Mouse (Mus musculus) hematopoietic multipotent progenitor cell, adult 10-12 weeks (in vitro differentiated cells): Measurements from ENCODE around the gene Serpina3g. TPM values are rescaled to one million over a fixed set of nuclear protein-coding genes. Genes with fewer than 3 reads are reported as not detected.

Experiments used
- polyA plus RNA-seq: library from polyadenylated mRNA; stranded (reverse); fragments of >175 nt; gene quantifications from 2 replicates; pipeline ENCODE4 v1.2.3, GENCODE M21; 2012; ENCODE audit warnings: low replicate concordance

The Serpina3g gene
- polyA plus RNA-seq = 10.7 and 22.1 TPM in 2 replicates

GRCm38 (mm10) chr12:104235915-104236314 lies at the start of gene Serpina3g:
TSS of gene Serpina3g (plus strand) at chr12:104236245.

DNA sequence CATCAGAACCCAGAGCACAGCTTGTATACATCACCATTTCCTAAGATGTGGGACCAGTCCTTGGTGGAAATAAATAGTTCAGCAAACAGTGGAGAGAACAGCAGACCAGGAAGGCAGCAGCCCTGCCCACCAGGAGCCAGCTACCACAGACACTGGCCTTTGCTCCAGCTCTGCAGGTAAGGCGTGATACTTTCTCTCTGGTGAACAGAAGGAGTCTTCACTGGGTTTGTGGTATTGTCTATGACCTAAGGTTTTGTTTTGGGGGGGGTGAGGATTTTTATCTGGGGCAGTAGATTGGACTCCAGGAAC lies 21.6 kb upstream of the Serpina3g start, which contains the start of gene Serpina3f:
Serpina3f (plus strand) TSS at position 100 of the 309 bp plus-strand sequence.

GRCm38 (mm10) chr12:104262863-104263262 lies 26.8 kb downstream of the Serpina3g start, which contains the start of gene Serpina3i:
TSS of gene Serpina3i (plus strand) at chr12:104263122.

Other genes with a start within 250 kb of the Serpina3g start
- not detected in 2 replicates for gene Serpina11, start 246.3 kb upstream of the Serpina3g start, polyA plus RNA-seq
- gene Serpina9, start 222.5 kb upstream of the Serpina3g start, polyA plus RNA-seq = 0.22 and 0.39 TPM in 2 replicates
- not detected in 2 replicates for gene Serpina12, start 191.8 kb upstream of the Serpina3g start, polyA plus RNA-seq
- 0.27 TPM in 1 of 2 replicates, not detected in the other for gene Serpina5, start 135.1 kb upstream of the Serpina3g start, polyA plus RNA-seq
- gene Serpina3a, start 123.5 kb upstream of the Serpina3g start, polyA plus RNA-seq = not detected in 2 replicates
- gene Serpina3b, start 108.2 kb upstream of the Serpina3g start, polyA plus RNA-seq = 0.09 TPM in 1 of 2 replicates, not detected in the other
- gene Serpina3c, start 82.4 kb upstream of the Serpina3g start, polyA plus RNA-seq = not detected in 2 replicates
- 0.24 and 0.48 TPM in 2 replicates for gene Serpina3f, start 21.7 kb upstream of the Serpina3g start, polyA plus RNA-seq
- gene Serpina3i, start 26.9 kb downstream of the Serpina3g start, polyA plus RNA-seq = not detected in 2 replicates
- gene Serpina3j, start 78.3 kb downstream of the Serpina3g start, polyA plus RNA-seq = not detected in 2 replicates
- gene Serpina3k, start 102.2 kb downstream of the Serpina3g start, polyA plus RNA-seq = not detected in 2 replicates
- not detected in 2 replicates for gene Serpina3m, start 102.2 kb downstream of the Serpina3g start, polyA plus RNA-seq
- 0.06 and 0.11 TPM in 2 replicates for gene Serpina3n, start 170.5 kb downstream of the Serpina3g start, polyA plus RNA-seq
- not detected in 2 replicates for gene Gsc, start 237.1 kb downstream of the Serpina3g start, polyA plus RNA-seq